Mouse (Mus musculus) ZHBTc4 (cell line): ENCODE results near the gene Atg4d.
"Not testable (repeated sequence)": the region's sequence is repeated elsewhere in the genome, so short reads cannot be mapped to it uniquely, and the experiment has no call there.

Experiments used
- DNase-seq: peaks from one replicate; pipeline ENCODE4 v3.0.0-alpha.2; 2011; ENCODE audit warnings: low read depth, low spot score

Gene Atg4d

GRCm38 (mm10) chr9:21241343-21241742, 23.8 kb upstream of the Atg4d start:
- DNase-seq = peak; percentile 95

- DNase-seq = peak; percentile 55
Observed at GRCm38 (mm10) chr9:21243826-21244427, 21.2 kb upstream of the Atg4d start.

- DNase-seq = peak; percentile 73
Observed at GRCm38 (mm10) chr9:21244428-21245112, 20.5 kb upstream of the Atg4d start.

- no peak for DNase-seq
Observed at GRCm38 (mm10) chr9:21245113-21245487, 20.0 kb upstream of the Atg4d start.

GRCm38 (mm10) chr9:21246342-21246741, 18.8 kb upstream of the Atg4d start:
- DNase-seq = no peak

- peak; percentile 34 for DNase-seq
Observed at GRCm38 (mm10) chr9:21248326-21248725, 16.8 kb upstream of the Atg4d start, which contains the start of gene S1pr5. Gene S1pr5, minus strand, starts transcription at chr9:21248443.

- peak; percentile 30 for DNase-seq
Observed at GRCm38 (mm10) chr9:21249629-21250508, 15.2 kb upstream of the Atg4d start.

GRCm38 (mm10) chr9:21250509-21250908, 14.6 kb upstream of the Atg4d start:
- no peak for DNase-seq

- DNase-seq = no peak
Observed at GRCm38 (mm10) chr9:21251116-21251735, 13.9 kb upstream of the Atg4d start.

- DNase-seq = no peak
Observed at GRCm38 (mm10) chr9:21254690-21255089, 10.4 kb upstream of the Atg4d start.

GRCm38 (mm10) chr9:21256349-21256748, 8.7 kb upstream of the Atg4d start:
- DNase-seq = not testable (repeated sequence)

- DNase-seq = no peak
Observed at GRCm38 (mm10) chr9:21260491-21261040, 4.5 kb upstream of the Atg4d start.

- peak; percentile 65 for DNase-seq
Observed at GRCm38 (mm10) chr9:21261831-21262230, 3.3 kb upstream of the Atg4d start.

GRCm38 (mm10) chr9:21264272-21264999, 657 bp upstream of the Atg4d start:
- no peak for DNase-seq

- DNase-seq = peak; percentile 31
Observed at GRCm38 (mm10) chr9:21265611-21266010, 518 bp downstream of the Atg4d start.

GRCm38 (mm10) chr9:21266889-21267288, 1.8 kb downstream of the Atg4d start:
- DNase-seq = no peak

- no peak for DNase-seq
Observed at GRCm38 (mm10) chr9:21268305-21268704, 3.2 kb downstream of the Atg4d start.

- DNase-seq = not testable (repeated sequence)
Observed at GRCm38 (mm10) chr9:21269590-21269989, 4.5 kb downstream of the Atg4d start.

GRCm38 (mm10) chr9:21272391-21272790, 7.3 kb downstream of the Atg4d start:
- DNase-seq = no peak

- no peak for DNase-seq
Observed at GRCm38 (mm10) chr9:21273094-21273493, 8.0 kb downstream of the Atg4d start.
